Mouse (Mus musculus): ENCODE measurements around the gene Coro2a. TPM values are rescaled to one million over a fixed set of nuclear protein-coding genes. Genes with fewer than 3 reads are reported as not detected.
"Not testable (repeated sequence)": the region's sequence is repeated elsewhere in the genome, so short reads cannot be mapped to it uniquely, and the experiment has no call there.

The Coro2a gene
- polyA plus RNA-seq, 1 experiment from 2014 or later, result 36.1 TPM

- H3K9ac ChIP-seq (ENCODE audit: low read length); H3K4me1 ChIP-seq (replicated peaks; ENCODE audit: control insufficient read depth, insufficient read depth, low read length); H3K4me3 ChIP-seq (ENCODE audit: low read depth, low read length); ATAC-seq (replicated peaks; ENCODE audit: low FRiP score, low TSS enrichment, low read depth); H3K4me2 ChIP-seq (ENCODE audit: low read length); H3K36me3 ChIP-seq (ENCODE audit: control insufficient read depth, insufficient read depth, low read length); DNase-seq (ENCODE audit: low spot score); H3K27me3 ChIP-seq (replicated peaks; ENCODE audit: control insufficient read depth, insufficient read depth, low read length); H3K27ac ChIP-seq (ENCODE audit: low read depth): not testable (repeated sequence)
- 86% methylated on average over 6 of the region's 10 CpGs for WGBS
- 0 out of 2 replicates have a peak, but pooled peaks cover 10% of the 10 kb centered on the region for H3K9me3 ChIP-seq (ENCODE audit: control insufficient read depth, low read length)
These were observed 26.3 kb downstream of the Coro2a start for GRCm38 (mm10) chr4:46575509-46576284.

GRCm38 (mm10) chr4:46574841-46575240 lies 27.2 kb downstream of the Coro2a start:
- Histone ChIP-seq H3K9me3 (ENCODE audit: control insufficient read depth, low read length) (0 out of 2 replicates have a peak, but pooled peaks cover 10% of the 10 kb centered on the region), H3K4me2 (ENCODE audit: low read length) (no peak overlapping the region), H3K36me3 (ENCODE audit: control insufficient read depth, insufficient read depth, low read length) (no peaks in the 10 kb centered on the region), H3K4me3 (ENCODE audit: low read depth, low read length) (no peak overlapping the region), H3K27me3 (replicated peaks; ENCODE audit: control insufficient read depth, insufficient read depth, low read length) (no peaks in the 10 kb centered on the region), H3K4me1 (replicated peaks; ENCODE audit: control insufficient read depth, insufficient read depth, low read length) (no peaks in the 10 kb centered on the region), H3K9ac (ENCODE audit: low read length) (no peak overlapping the region), H3K27ac (ENCODE audit: low read depth) (no peak overlapping the region)
- DNase-seq (ENCODE audit: low spot score) (no peak), ATAC-seq (replicated peaks; ENCODE audit: low FRiP score, low TSS enrichment, low read depth) (no peak)
- WGBS, result 52% methylated on average over 10 of the region's 12 CpGs

GRCm38 (mm10) chr4:46574024-46574753 lies 27.8 kb downstream of the Coro2a start:
- DNase-seq (ENCODE audit: low spot score) (no peak), ATAC-seq (replicated peaks; ENCODE audit: low FRiP score, low TSS enrichment, low read depth) (no peak)
- Histone ChIP-seq H3K4me2 (ENCODE audit: low read length) (no peak overlapping the region), H3K9me3 (ENCODE audit: control insufficient read depth, low read length) (0 out of 2 replicates have a peak, but pooled peaks cover 10% of the 10 kb centered on the region), H3K4me1 (replicated peaks; ENCODE audit: control insufficient read depth, insufficient read depth, low read length) (no peaks in the 10 kb centered on the region), H3K36me3 (ENCODE audit: control insufficient read depth, insufficient read depth, low read length) (no peaks in the 10 kb centered on the region), H3K27me3 (replicated peaks; ENCODE audit: control insufficient read depth, insufficient read depth, low read length) (no peaks in the 10 kb centered on the region), H3K9ac (ENCODE audit: low read length) (no peak overlapping the region), H3K27ac (ENCODE audit: low read depth) (no peak overlapping the region), H3K4me3 (ENCODE audit: low read depth, low read length) (no peak overlapping the region)
- WGBS, result 36% methylated on average over 9 of the region's 9 CpGs

GRCm38 (mm10) chr4:46572616-46573015 lies 29.4 kb downstream of the Coro2a start:
- DNase-seq (ENCODE audit: low spot score) (no peak), ATAC-seq (replicated peaks; ENCODE audit: low FRiP score, low TSS enrichment, low read depth) (no peak)
- H3K9me3 ChIP-seq (ENCODE audit: control insufficient read depth, low read length), result 0 out of 2 replicates have a peak, but pooled peaks cover 6% of the 10 kb centered on the region
- H3K4me3 ChIP-seq (ENCODE audit: low read depth, low read length), result no peak overlapping the region
- H3K27me3 ChIP-seq (replicated peaks; ENCODE audit: control insufficient read depth, insufficient read depth, low read length), result no peaks in the 10 kb centered on the region
- H3K4me2 ChIP-seq (ENCODE audit: low read length), result no peak overlapping the region
- H3K4me1 ChIP-seq (replicated peaks; ENCODE audit: control insufficient read depth, insufficient read depth, low read length), result no peaks in the 10 kb centered on the region
- H3K27ac ChIP-seq (ENCODE audit: low read depth), result no peak overlapping the region
- WGBS, result 72% methylated on average over 4 of the region's 4 CpGs
- no peaks in the 10 kb centered on the region for H3K36me3 ChIP-seq (ENCODE audit: control insufficient read depth, insufficient read depth, low read length)
- no peak overlapping the region for H3K9ac ChIP-seq (ENCODE audit: low read length)

- no peak overlapping the region for H3K27ac ChIP-seq (ENCODE audit: low read depth)
- DNase-seq (ENCODE audit: low spot score), result no peak
- H3K9ac ChIP-seq (ENCODE audit: low read length), result no peak overlapping the region
- H3K4me3 ChIP-seq (ENCODE audit: low read depth, low read length), result no peak overlapping the region
- H3K4me2 ChIP-seq (ENCODE audit: low read length), result no peak overlapping the region
- H3K9me3 ChIP-seq (ENCODE audit: control insufficient read depth, low read length), result 0 out of 2 replicates have a peak, but pooled peaks cover 6% of the 10 kb centered on the region
- no peaks in the 10 kb centered on the region for H3K27me3 ChIP-seq (replicated peaks; ENCODE audit: control insufficient read depth, insufficient read depth, low read length)
- no peaks in the 10 kb centered on the region for H3K4me1 ChIP-seq (replicated peaks; ENCODE audit: control insufficient read depth, insufficient read depth, low read length)
- no peaks in the 10 kb centered on the region for H3K36me3 ChIP-seq (ENCODE audit: control insufficient read depth, insufficient read depth, low read length)
- no peak for ATAC-seq (replicated peaks; ENCODE audit: low FRiP score, low TSS enrichment, low read depth)
- 88% methylated on average over 9 of the region's 9 CpGs for WGBS
These were observed 30.3 kb downstream of the Coro2a start for GRCm38 (mm10) chr4:46571744-46572143.

GRCm38 (mm10) chr4:46569671-46570070 lies 32.3 kb downstream of the Coro2a start:
- H3K4me3 ChIP-seq (ENCODE audit: low read depth, low read length), result no peak overlapping the region
- 44% methylated on average over 5 of the region's 5 CpGs for WGBS
- no peak for ATAC-seq (replicated peaks; ENCODE audit: low FRiP score, low TSS enrichment, low read depth)

GRCm38 (mm10) chr4:46568169-46568568 lies 33.8 kb downstream of the Coro2a start:
- WGBS, result 89% methylated on average over 8 of the region's 8 CpGs
- Histone ChIP-seq H3K36me3 (ENCODE audit: control insufficient read depth, insufficient read depth, low read length) (no peaks in the 10 kb centered on the region), H3K4me1 (replicated peaks; ENCODE audit: control insufficient read depth, insufficient read depth, low read length) (no peaks in the 10 kb centered on the region), H3K27me3 (replicated peaks; ENCODE audit: control insufficient read depth, insufficient read depth, low read length) (no peaks in the 10 kb centered on the region), H3K9ac (ENCODE audit: low read length) (no peak overlapping the region), H3K4me2 (ENCODE audit: low read length) (no peak overlapping the region), H3K9me3 (ENCODE audit: control insufficient read depth, low read length) (0 out of 2 replicates have a peak, but pooled peaks cover 6% of the 10 kb centered on the region), H3K27ac (ENCODE audit: low read depth) (no peak overlapping the region), H3K4me3 (ENCODE audit: low read depth, low read length) (no peak overlapping the region)
- ATAC-seq (replicated peaks; ENCODE audit: low FRiP score, low TSS enrichment, low read depth) (no peak), DNase-seq (ENCODE audit: low spot score) (no peak)

More at GRCm38 (mm10) chr4:46569671-46570070, 32.3 kb downstream of the Coro2a start:
- Histone ChIP-seq H3K27ac (ENCODE audit: low read depth) (no peak overlapping the region), H3K27me3 (replicated peaks; ENCODE audit: control insufficient read depth, insufficient read depth, low read length) (no peaks in the 10 kb centered on the region), H3K4me1 (replicated peaks; ENCODE audit: control insufficient read depth, insufficient read depth, low read length) (no peaks in the 10 kb centered on the region), H3K9ac (ENCODE audit: low read length) (no peak overlapping the region), H3K36me3 (ENCODE audit: control insufficient read depth, insufficient read depth, low read length) (no peaks in the 10 kb centered on the region), H3K9me3 (ENCODE audit: control insufficient read depth, low read length) (0 out of 2 replicates have a peak, but pooled peaks cover 6% of the 10 kb centered on the region), H3K4me2 (ENCODE audit: low read length) (no peak overlapping the region)
- no peak for DNase-seq (ENCODE audit: low spot score)

GRCm38 (mm10) chr4:46566931-46567671 lies 34.9 kb downstream of the Coro2a start:
- Histone ChIP-seq H3K27ac (ENCODE audit: low read depth) (no peak overlapping the region), H3K27me3 (replicated peaks; ENCODE audit: control insufficient read depth, insufficient read depth, low read length) (no peaks in the 10 kb centered on the region), H3K4me2 (ENCODE audit: low read length) (no peak overlapping the region), H3K4me1 (replicated peaks; ENCODE audit: control insufficient read depth, insufficient read depth, low read length) (no peaks in the 10 kb centered on the region), H3K36me3 (ENCODE audit: control insufficient read depth, insufficient read depth, low read length) (no peaks in the 10 kb centered on the region), H3K9me3 (ENCODE audit: control insufficient read depth, low read length) (0 out of 2 replicates have a peak, but pooled peaks cover 6% of the 10 kb centered on the region), H3K9ac (ENCODE audit: low read length) (no peak overlapping the region), H3K4me3 (ENCODE audit: low read depth, low read length) (no peak overlapping the region)
- WGBS, result 76% methylated on average over 8 of the region's 8 CpGs
- no peak for DNase-seq (ENCODE audit: low spot score)
- ATAC-seq (replicated peaks; ENCODE audit: low FRiP score, low TSS enrichment, low read depth), result no peak

Measured in intestine, embryonic 14.5 days (tissue).